Mouse (Mus musculus) Patski (cell line): Measurements from ENCODE around the gene Pkm. TPM values are rescaled to one million over a fixed set of nuclear protein-coding genes. Genes with fewer than 3 reads are reported as not detected.

Experiments used
- ATAC-seq: fragments of 100-300 bp; one replicate; pipeline ENCODE4 v1.8.0; 2021
- CTCF ChIA-PET: fragments of 350-600 bp; sonication (Branson Sonifier 250); formaldehyde crosslinking; loops from one replicate; lab custom pipeline; 2022; ENCODE audit warnings: inconsistent platforms; lab: Charles Lee
- POLR2A ChIA-PET: fragments of 350-600 bp; sonication (Branson Sonifier 250); formaldehyde crosslinking; loops from one replicate; lab custom pipeline; 2022; ENCODE audit warnings: antibody characterized with exemption, inconsistent platforms; lab: Charles Lee
- DNase-seq: peaks from one replicate; pipeline ENCODE4 v3.0.0-alpha.2; 2011; ENCODE audit warnings: low read depth, low spot score
- H3K27me3 ChIP-seq: fragments of 371-371 bp; one replicate; pipeline ENCODE4 v1.5.1; 2021
- CTCF ChIP-seq: fragments of 100-300 bp; IDR thresholded peaks from one replicate; pipeline ENCODE4 v1.5.1; 2021
- in situ Hi-C: fragments of 300-500 bp; cut with MboI; formaldehyde crosslinking; loops from 3 replicates; pipeline ENCODE4 v1.11.1; 2018; ENCODE audit warnings: low pct_unique_long_range_greater_than_20kb, mixed read lengths
- polyA plus RNA-seq: library from polyadenylated mRNA; unstranded; gene quantifications from one replicate; pipeline ENCODE4 v1.2.3, GENCODE M21; 2021

Gene Pkm
- 2,279 TPM for polyA plus RNA-seq

DNA sequence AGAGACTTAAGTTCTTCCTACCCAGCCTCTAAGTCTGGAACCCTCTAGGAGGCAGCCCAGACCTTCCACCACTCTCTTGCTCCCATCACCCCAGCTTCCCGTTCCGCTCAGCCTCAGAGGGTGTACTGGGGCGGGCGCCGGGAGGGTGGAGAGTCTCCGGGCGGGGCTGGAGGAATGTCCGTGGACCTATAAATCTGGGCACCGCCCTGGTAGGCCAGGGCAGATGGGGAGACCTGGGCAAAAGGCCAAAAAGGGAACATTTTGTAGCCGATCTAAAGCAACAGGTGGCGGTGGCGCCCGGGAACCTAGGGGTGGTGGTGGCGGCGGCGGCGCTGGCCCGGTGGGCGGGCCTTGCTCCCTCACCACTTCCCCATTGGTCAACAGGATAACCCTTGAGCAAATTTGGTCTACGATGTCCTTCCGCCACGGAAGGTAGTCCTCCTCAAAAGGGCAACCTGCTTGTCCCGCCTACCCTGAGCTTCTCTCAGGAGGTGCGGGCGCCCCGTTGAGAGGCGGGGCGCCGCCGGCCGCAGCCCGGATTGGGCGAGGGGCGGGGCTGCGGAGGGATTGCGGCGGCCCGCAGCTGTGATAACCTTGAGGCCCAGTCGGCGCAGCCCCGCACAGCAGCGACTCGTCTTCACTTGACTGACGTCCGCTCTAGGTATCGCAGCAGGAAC lies at the start of gene Pkm:
TSS of gene Pkm (plus strand) at position 411 of the 677 bp plus-strand sequence.
- in situ Hi-C loops = no loop called here
- ChIA-PET CTCF (interaction anchor here (0.7 to 1.0 kb wide), 3 partner anchors 13 to 66 kb away, joined by 3 to 4 read pairs (median 3); no protein-coding TSS in a partner anchor), POLR2A (interaction anchor here (0.9 to 2.2 kb wide), 3 partner anchors 9 to 39 kb away, joined by 3 to 5 read pairs (median 4); no protein-coding TSS in a partner anchor)
- no peak for TF ChIP-seq CTCF
- DNase-seq = peak; percentile 97
- ATAC-seq = peak; percentile 65
- H3K27me3 ChIP-seq = no peaks in the 10 kb centered on the region

GRCm38 (mm10) chr9:59610950-59611349 lies 45.2 kb upstream of the Pkm start:
- H3K27me3 ChIP-seq = peaks cover 34% of the 10 kb centered on the region
- no peak for ATAC-seq
- CTCF ChIA-PET = no interaction called here
- in situ Hi-C loops = no loop called here
- TF ChIP-seq CTCF = no peak
- POLR2A ChIA-PET = interaction anchor here (0.7 kb wide), 1 partner anchor 29 kb away, joined by 3 read pairs; no protein-coding TSS in a partner anchor
- DNase-seq = no peak

DNA sequence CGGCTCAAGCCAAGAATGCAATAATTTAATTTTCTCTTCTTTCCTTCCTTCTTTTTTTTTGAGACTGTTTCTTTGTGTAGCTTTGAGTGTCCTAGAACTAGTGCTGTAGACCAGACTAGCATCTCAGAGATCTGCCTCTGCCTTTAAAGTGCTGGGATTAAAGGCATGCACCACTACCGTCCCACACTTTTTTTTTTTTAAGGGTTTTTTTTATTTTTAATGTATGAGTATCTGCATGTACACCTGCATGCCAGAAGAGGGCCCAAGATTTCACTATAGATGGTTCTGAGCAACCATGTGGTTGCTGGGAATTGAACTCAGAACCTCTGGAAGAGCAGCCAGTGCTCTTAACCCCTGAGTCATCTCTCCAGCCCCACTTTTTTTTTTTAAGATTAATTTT lies 40.4 kb upstream of the Pkm start:
- in situ Hi-C loops = no loop called here
- DNase-seq (no peak), ATAC-seq (no peak)
- ChIA-PET CTCF (no interaction called here), POLR2A (interaction anchor here (1.6 kb wide), 1 partner anchor 41 kb away, joined by 3 read pairs; no protein-coding TSS in a partner anchor)
- H3K27me3 ChIP-seq = peaks cover 12% of the 10 kb centered on the region
- peak; percentile 18 for TF ChIP-seq CTCF

GRCm38 (mm10) chr9:59616622-59617306 lies 39.4 kb upstream of the Pkm start, which contains the start of gene Parp6:
TSS of gene Parp6 (plus strand) at chr9:59617284.
- ChIA-PET POLR2A (interaction anchor here (1.6 kb wide), 1 partner anchor 40 kb away, joined by 3 read pairs; no protein-coding TSS in a partner anchor), CTCF (interaction anchor here (1.3 to 2.3 kb wide), 2 partner anchors 10 to 11 kb away, joined by 3 to 5 read pairs; no protein-coding TSS in a partner anchor)
- peaks cover 6% of the 10 kb centered on the region for H3K27me3 ChIP-seq
- in situ Hi-C loops = no loop called here
- DNase-seq (peak; percentile 96), ATAC-seq (peak; percentile 97)
- peak; percentile 6 for TF ChIP-seq CTCF

DNA sequence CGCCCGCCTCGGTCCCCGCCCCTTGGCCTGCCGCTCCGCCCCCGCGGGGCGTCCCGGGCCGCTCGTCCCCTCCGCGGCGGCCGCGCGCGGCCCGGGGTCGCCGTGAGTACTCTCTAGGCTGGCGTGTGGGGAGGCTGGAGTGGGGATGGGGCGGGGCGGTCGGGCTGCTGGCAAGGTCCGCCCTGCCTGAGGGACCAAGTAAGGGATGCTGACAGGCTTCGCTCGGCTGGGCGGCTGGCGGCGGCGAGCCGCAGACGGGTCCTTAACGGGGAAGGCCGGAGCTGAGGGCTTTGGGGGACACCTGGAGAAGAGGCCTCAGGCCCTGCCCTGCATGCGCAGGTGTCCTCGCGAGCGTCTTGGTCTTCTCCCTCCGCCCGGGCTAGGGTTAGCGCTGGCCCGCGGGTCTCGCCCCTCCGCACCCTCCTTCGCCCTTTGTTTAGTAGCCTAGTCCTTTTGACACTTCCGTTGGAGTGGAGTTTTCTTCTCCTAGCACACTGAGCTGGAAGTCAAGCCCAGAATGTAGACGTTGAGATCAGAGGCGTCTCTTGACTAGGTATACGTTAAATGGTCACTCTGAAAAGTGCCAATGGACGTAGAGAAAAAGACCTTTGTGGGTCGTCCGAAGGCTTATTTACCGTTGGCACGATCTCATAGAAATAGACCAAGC lies 38.7 kb upstream of the Pkm start:
- in situ Hi-C loops = no loop called here
- ATAC-seq = no peak
- no peak for TF ChIP-seq CTCF
- ChIA-PET POLR2A (interaction anchor here (0.8 to 1.6 kb wide), 3 partner anchors 9 to 46 kb away, joined by 3 read pairs; no protein-coding TSS in a partner anchor), CTCF (interaction anchor here (1.3 to 2.3 kb wide), 4 partner anchors 9 to 55 kb away, joined by 3 to 5 read pairs (median 4); no protein-coding TSS in a partner anchor)
- H3K27me3 ChIP-seq = peaks cover 3% of the 10 kb centered on the region
- peak; percentile 7 for DNase-seq

GRCm38 (mm10) chr9:59638372-59638771 lies 17.8 kb upstream of the Pkm start:
- no peak for TF ChIP-seq CTCF
- CTCF ChIA-PET = no interaction called here
- ATAC-seq (no peak), DNase-seq (no peak)
- POLR2A ChIA-PET = no interaction called here
- no peaks in the 10 kb centered on the region for H3K27me3 ChIP-seq
- in situ Hi-C loops = no loop called here

DNA sequence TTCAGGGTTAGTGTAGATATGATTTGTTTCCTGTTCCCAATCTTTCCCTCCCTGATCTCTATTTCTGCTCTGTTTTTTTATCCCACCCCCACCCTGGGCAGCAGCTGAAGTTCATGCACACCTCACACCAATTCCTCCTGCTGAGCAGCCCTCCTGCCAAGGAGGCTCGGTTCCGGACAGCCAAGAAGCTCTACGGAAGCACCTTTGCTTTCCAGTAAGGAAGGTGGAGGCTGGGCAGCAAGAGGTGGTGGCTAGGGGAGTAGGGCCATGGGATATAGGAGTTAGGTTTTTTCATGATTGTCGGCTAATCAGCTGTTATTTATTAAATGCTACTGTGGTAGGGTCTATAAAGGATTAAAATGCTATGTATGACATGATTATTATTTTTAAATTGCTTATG lies 16.2 kb upstream of the Pkm start:
- ATAC-seq (no peak), DNase-seq (no peak)
- no peak for TF ChIP-seq CTCF
- ChIA-PET CTCF (interaction anchor here (1.0 to 1.9 kb wide), 3 partner anchors 11 to 17 kb away, joined by 3 to 4 read pairs (median 4); no protein-coding TSS in a partner anchor), POLR2A (interaction anchor here (0.6 to 1.2 kb wide), 4 partner anchors 9 to 29 kb away, joined by 3 to 4 read pairs (median 3); no protein-coding TSS in a partner anchor)
- in situ Hi-C loops = no loop called here
- H3K27me3 ChIP-seq = no peaks in the 10 kb centered on the region

DNA sequence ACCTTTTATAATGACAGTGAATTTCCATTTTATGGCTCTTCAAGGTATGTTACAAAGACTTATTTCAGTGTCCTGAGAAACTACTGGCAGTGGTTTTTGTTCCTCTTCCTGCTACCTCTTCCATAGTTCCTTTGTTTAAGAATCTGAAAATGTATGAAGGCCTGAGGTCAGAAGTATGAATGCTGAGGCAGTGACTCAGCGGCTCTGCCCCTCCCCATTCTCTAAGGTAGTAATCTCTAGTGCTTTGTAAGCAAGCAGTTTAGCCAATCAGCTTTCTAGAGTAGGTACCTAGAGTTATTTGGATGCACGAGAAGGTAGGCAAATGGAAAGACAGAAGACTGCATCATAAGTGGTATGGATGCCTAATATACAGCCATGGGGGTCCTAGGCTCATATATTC lies 14.8 kb upstream of the Pkm start:
- no peak for TF ChIP-seq CTCF
- H3K27me3 ChIP-seq = no peaks in the 10 kb centered on the region
- no peak for DNase-seq
- POLR2A ChIA-PET = interaction anchor here (0.8 to 1.1 kb wide), 2 partner anchors 18 to 21 kb away, joined by 4 to 6 read pairs; no protein-coding TSS in a partner anchor
- in situ Hi-C loops = no loop called here
- CTCF ChIA-PET = interaction anchor here (1.9 kb wide), 2 partner anchors 14 to 16 kb away, joined by 4 read pairs; no protein-coding TSS in a partner anchor
- ATAC-seq = no peak

DNA sequence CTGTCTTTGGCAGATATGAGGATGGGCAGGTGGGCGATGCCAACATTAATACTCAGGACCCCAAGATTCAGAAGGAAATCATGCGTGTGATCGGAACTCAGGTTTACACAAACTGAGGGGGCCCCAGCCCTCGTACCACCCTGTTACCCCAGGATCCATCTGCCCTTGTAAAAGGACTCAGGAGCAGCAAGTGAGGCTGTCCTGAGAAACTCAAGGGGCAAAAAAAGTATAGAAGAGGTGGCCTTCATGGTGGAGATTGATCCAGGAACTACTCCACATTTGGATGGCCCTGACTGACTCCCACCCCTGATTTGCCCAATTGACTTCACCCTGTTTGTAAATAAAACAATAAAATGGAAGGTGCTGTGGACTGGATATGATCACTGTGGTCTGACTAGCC lies 6.3 kb upstream of the Pkm start:
- ATAC-seq (no peak), DNase-seq (no peak)
- ChIA-PET POLR2A (no interaction called here), CTCF (no interaction called here)
- no peaks in the 10 kb centered on the region for H3K27me3 ChIP-seq
- no peak for TF ChIP-seq CTCF
- in situ Hi-C loops = no loop called here

GRCm38 (mm10) chr9:59653371-59653770 lies 2.8 kb upstream of the Pkm start:
- in situ Hi-C loops = no loop called here
- CTCF ChIA-PET = no interaction called here
- TF ChIP-seq CTCF = no peak
- POLR2A ChIA-PET = no interaction called here
- DNase-seq = peak; percentile 60
- no peaks in the 10 kb centered on the region for H3K27me3 ChIP-seq
- peak; percentile 34 for ATAC-seq
